Mouse (Mus musculus): ENCODE measurements around the gene Ebf3.

The Ebf3 gene

DNA sequence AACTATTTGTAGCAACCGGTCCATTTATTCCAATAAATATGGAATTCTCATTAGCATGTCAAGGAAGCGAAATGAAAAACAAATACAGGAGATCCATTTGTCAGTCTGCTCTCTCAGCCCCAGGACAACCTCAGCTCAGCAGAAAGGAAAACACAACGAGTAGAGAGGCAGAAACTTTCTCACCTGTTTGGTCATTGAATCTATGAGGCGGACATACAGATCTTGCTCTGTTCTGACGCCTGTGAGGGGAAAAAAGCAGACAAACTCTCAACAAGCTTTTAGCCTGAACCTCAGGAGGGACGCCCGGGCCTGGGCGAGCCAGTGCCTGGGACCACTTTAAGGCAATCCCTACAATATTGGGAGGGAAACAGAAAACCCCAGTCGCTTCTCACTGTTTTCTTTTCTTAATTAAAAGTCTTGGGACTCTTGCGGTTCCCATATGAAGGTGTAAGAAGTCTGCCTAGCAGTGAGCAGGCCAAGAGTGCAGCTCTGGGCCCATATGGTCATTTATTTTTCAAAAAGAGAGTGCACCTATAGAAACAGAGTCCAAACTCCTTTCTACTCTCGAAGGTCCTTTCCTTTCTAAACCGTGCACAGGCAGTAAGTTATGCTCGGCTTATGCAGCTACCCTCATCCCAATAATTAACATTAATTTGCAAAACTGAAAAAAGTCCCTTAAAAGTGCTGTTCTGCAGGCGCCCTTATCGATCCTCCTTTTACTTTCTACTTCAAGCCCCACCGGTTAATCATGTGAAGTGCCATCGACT lies 1.9 kb downstream of the Ebf3 start:
- DNase-seq (ENCODE audit: low spot score in 2 of 2): no peak

GRCm38 (mm10) chr7:137311341-137312110 lies 2.7 kb downstream of the Ebf3 start:
- DNase-seq (ENCODE audit: low spot score in 2 of 2): no peak

DNA sequence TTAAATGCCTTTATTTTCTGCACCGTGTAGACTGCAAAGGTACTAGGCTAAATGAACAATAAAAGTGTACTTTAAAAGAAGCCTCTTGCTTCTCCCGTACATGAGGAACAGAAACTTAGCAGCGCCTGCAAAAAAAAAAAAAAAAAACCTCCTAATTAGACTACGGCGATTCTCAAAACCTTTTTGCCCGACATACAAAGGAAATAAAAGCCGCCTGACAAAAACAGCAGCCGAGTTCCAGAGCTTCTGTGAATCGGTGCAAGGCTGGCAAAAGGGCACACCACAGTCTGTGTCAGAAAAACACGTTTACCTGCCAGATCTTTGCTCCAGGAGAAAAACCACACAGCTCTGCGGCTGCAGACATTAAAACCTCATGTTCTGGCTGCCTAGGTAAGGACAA lies 3.4 kb downstream of the Ebf3 start:
- no peak for DNase-seq (ENCODE audit: low spot score in 2 of 2)

DNA sequence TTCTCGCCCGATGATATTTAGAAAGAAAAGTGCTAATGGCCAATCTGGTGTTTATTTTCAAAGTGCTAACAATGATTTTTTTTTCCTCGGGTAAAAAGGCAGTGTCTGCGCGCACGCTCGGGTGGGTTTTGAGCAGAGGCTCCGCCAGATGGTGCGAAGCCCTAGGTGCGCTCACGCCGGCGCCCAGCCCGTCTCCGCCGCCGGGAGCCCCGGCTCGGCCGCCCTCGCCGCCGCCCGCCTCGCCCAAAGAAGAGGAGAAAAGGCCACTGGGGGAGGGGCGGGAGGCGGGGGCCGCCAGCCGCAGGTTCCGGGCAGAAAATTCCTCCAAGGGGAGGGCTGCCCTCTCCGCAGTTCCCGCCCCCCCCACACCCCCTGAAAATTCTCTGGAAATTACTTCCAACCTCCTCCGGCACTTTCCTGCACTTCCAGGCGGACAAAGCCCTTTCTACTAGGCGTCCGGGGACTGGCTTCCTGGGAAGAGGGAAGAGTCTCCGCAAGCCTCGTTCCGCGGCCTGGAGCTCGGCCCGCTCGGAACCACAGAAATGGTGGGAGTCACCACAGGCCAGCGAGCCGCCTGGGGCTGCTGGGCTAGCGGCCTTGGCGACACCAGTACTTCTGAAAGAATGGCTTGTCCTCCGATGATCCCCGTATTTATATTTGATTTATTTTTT lies 4.0 kb downstream of the Ebf3 start:
- no peak for DNase-seq (ENCODE audit: low spot score in 2 of 2)

GRCm38 (mm10) chr7:137309071-137310066 lies 4.9 kb downstream of the Ebf3 start:
- no peak for DNase-seq (ENCODE audit: low spot score in 2 of 2)

GRCm38 (mm10) chr7:137308061-137309060 lies 5.9 kb downstream of the Ebf3 start:
- no peak for DNase-seq (ENCODE audit: low spot score in 2 of 2)

GRCm38 (mm10) chr7:137307131-137307530 lies 7.1 kb downstream of the Ebf3 start:
- no peak for DNase-seq (ENCODE audit: low spot score in 2 of 2)

GRCm38 (mm10) chr7:137306127-137306526 lies 8.1 kb downstream of the Ebf3 start:
- no peak for DNase-seq (ENCODE audit: low spot score in 2 of 2)

DNA sequence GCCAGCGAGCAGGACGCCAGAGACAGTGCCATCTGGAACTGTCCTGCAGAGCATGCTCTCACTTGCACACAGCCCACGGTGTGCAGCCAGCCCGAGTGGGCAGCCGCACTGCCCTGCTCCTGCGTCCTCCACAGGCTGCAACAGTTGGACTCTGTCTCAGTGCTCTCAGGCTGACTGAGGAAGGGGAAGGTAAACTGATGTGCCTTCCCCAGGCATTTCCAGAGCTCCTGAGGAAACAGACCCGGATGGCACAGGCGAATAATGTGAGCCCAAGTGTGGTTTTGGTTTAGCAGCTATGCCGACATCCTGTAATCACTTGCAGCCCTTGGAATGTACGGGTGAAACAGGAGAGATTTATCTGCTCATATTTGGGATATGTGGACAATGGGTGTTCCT lies 10.5 kb downstream of the Ebf3 start:
- no peak for DNase-seq (ENCODE audit: low spot score in 2 of 2)

- no peak for DNase-seq (ENCODE audit: low spot score in 2 of 2)
Measured at GRCm38 (mm10) chr7:137302961-137303775, 11.1 kb downstream of the Ebf3 start.

DNA sequence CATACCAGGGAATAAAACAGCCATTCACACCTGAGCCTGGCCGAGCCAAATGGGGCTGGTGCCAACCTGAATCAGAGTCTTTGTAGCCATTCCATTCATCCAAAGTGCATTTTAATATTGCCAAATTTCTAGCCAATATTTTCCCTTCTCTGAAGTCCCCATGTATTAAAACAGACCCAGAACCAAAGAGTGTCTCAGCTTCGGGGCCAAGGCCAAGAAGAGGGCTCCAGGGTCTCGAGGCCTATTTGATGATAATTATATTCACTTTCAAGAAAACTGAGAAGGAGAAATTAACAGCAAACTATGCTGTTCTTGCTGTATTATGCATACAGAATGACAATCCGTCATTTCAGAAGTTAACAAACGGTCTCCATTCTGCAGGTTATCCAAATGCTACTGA lies 12.1 kb downstream of the Ebf3 start:
- no peak for DNase-seq (ENCODE audit: low spot score in 2 of 2)

DNA sequence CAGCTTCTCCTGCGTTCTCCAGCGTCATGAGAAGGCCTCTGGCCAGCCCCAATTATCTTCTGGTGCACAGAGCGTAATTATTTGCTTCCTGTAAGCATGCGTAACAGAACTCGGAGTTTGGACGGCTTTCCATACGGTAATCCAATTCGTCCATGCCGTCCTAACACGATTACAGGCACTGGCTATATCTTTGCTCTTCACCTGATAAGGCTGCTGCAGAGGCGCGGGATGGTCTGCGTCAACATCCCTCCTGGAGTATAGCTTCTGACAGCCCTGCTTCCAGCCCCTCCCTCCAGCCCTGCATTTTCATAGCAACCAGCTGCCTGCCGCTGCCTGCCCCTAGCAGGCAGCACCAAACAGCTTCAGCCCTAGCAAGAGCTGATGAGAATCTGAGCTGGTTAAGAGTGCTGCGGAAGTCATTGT lies 12.9 kb downstream of the Ebf3 start:
- no peak for DNase-seq (ENCODE audit: low spot score in 2 of 2)

- no peak for DNase-seq (ENCODE audit: low spot score in 2 of 2)
Measured at GRCm38 (mm10) chr7:137300826-137301225, 13.4 kb downstream of the Ebf3 start.

- no peak for DNase-seq (ENCODE audit: low spot score in 2 of 2)
Measured at GRCm38 (mm10) chr7:137300169-137300568, 14.1 kb downstream of the Ebf3 start.

- DNase-seq (ENCODE audit: low spot score in 2 of 2): no peak
Measured at GRCm38 (mm10) chr7:137297594-137298381, 16.5 kb downstream of the Ebf3 start.

- DNase-seq (ENCODE audit: low spot score in 2 of 2): no peak
Measured at GRCm38 (mm10) chr7:137297131-137297530, 17.1 kb downstream of the Ebf3 start.

DNA sequence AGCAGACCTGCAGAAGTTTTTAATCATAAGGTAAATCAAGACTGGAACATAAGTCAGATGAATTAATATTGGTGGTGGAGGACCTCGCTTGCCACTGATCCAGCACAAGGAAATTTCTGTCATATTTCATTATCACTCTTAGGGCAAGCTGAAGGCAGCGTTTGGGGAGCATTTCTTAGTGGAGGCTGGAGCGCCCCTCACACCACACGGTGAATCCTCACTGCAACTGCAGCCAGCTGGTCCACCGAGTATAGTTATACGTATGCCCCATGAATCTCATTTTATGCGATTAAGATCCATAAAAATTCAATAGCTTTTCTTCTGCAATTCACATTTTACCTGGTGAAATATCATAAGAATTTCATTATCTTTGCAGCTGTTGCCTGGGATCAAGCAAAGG lies 18.6 kb downstream of the Ebf3 start:
- no peak for DNase-seq (ENCODE audit: low spot score in 2 of 2)

GRCm38 (mm10) chr7:137294446-137294845 lies 19.8 kb downstream of the Ebf3 start:
- DNase-seq (ENCODE audit: low spot score in 2 of 2): no peak
